Mouse (Mus musculus) hindbrain, embryonic 14.5 days (tissue): ENCODE data around the gene B4galt5. TPM values are rescaled to one million over a fixed set of nuclear protein-coding genes. Genes with fewer than 3 reads are reported as not detected.

Source experiments
- ATAC-seq: fragments of 200-750 bp; cut with Nextera tagmentation; 2 replicates; pipeline ENCODE4 v1.8.0; 2017; ENCODE audit warnings: moderate number of reproducible peaks, mild to moderate bottlenecking, moderate TSS enrichment, moderate library complexity; ENCODE audit not compliant: low FRiP score
- DNase-seq: peaks from one replicate; pipeline ENCODE4 v3.0.0-alpha.2; 2015; ENCODE audit warnings: low spot score
- H3K27ac ChIP-seq: fragments of 300-500 bp; sonication (generic); 2 replicates; pipeline ENCODE4 v1.5.1; 2014; ENCODE audit warnings: mild to moderate bottlenecking, moderate library complexity
- H3K27me3 ChIP-seq: fragments of 300-500 bp; sonication (generic); 2 replicates; pipeline ENCODE4 v1.6.1; 2014; ENCODE audit warnings: mild to moderate bottlenecking, low read length, mixed read lengths; ENCODE audit not compliant: control insufficient read depth, insufficient read depth
- H3K36me3 ChIP-seq: fragments of 300-500 bp; sonication (generic); replicated peaks from 2 replicates; pipeline ENCODE4 v1.6.1; 2014; ENCODE audit not compliant: control insufficient read depth, insufficient read depth
- H3K4me1 ChIP-seq: fragments of 300-500 bp; sonication (generic); replicated peaks from 2 replicates; pipeline ENCODE4 v1.6.1; 2014; ENCODE audit warnings: antibody characterized with exemption, low read length, mixed read lengths; ENCODE audit not compliant: control insufficient read depth, insufficient read depth
- H3K4me2 ChIP-seq: fragments of 300-500 bp; sonication (generic); replicated peaks from 2 replicates; pipeline ENCODE4 v1.6.1; 2014; ENCODE audit warnings: mild to moderate bottlenecking, moderate library complexity
- H3K4me3 ChIP-seq: fragments of 300-500 bp; sonication (generic); replicated peaks from 2 replicates; pipeline ENCODE4 v1.5.1; 2014; ENCODE audit warnings: mild to moderate bottlenecking, low read length
- H3K9ac ChIP-seq: fragments of 300-500 bp; sonication (generic); 2 replicates; pipeline ENCODE4 v1.6.1; 2014
- H3K9me3 ChIP-seq: fragments of 300-500 bp; sonication (generic); 2 replicates; pipeline ENCODE4 v1.6.1; 2016; ENCODE audit warnings: low read length; ENCODE audit not compliant: control insufficient read depth
- WGBS: fragments of 180-500 bp; shearing (Covaris S2); extraction: QIAGEN DNeasy Blood & Tissue Kit; methylation state at CpG from one replicate; pipeline ENCODE4 v1.1.7; 2014; 5-methylcytosine and 5-hydroxymethylcytosine counted together
- polyA plus RNA-seq: library from polyadenylated mRNA; unstranded; fragments of >200 nt; fragmentation: Nextera tagmentation; extraction: Ambion mirVana; gene quantifications from 2 replicates; pipeline ENCODE4 v1.2.1, GENCODE M21; 2014

Gene B4galt5
- polyA plus RNA-seq, 1 experiment from 2014 or later: 24.7 TPM

GRCm38 (mm10) chr2:167268721-167269120, 80.3 kb downstream of the B4galt5 start:
- no peak overlapping the region for H3K4me3 ChIP-seq
- no peak overlapping the region for H3K9ac ChIP-seq
- H3K9me3 ChIP-seq: no peaks in the 10 kb centered on the region
- ATAC-seq (no peak), DNase-seq (no peak)
- H3K4me1 ChIP-seq: no peaks in the 10 kb centered on the region
- H3K4me2 ChIP-seq: no peak overlapping the region
- no peaks in the 10 kb centered on the region for H3K36me3 ChIP-seq
- no peaks in the 10 kb centered on the region for H3K27me3 ChIP-seq
- WGBS: 97% methylated on average over 1 of the region's 1 CpGs
- H3K27ac ChIP-seq: no peak overlapping the region

- ATAC-seq (no peak), DNase-seq (no peak)
- H3K27ac ChIP-seq: no peak overlapping the region
- no peaks in the 10 kb centered on the region for H3K4me1 ChIP-seq
- no peak overlapping the region for H3K4me3 ChIP-seq
- no peaks in the 10 kb centered on the region for H3K36me3 ChIP-seq
- no peaks in the 10 kb centered on the region for H3K9me3 ChIP-seq
- no peak overlapping the region for H3K9ac ChIP-seq
- H3K4me2 ChIP-seq: no peak overlapping the region
- WGBS: 92% methylated on average over 8 of the region's 8 CpGs
- H3K27me3 ChIP-seq: no peaks in the 10 kb centered on the region
Measured at GRCm38 (mm10) chr2:167268411-167268690, 80.6 kb downstream of the B4galt5 start.

- Histone ChIP-seq H3K4me1 (no peaks in the 10 kb centered on the region), H3K27me3 (no peaks in the 10 kb centered on the region), H3K27ac (no peak overlapping the region), H3K36me3 (no peaks in the 10 kb centered on the region), H3K4me3 (no peak overlapping the region), H3K4me2 (no peak overlapping the region), H3K9me3 (no peaks in the 10 kb centered on the region), H3K9ac (no peak overlapping the region)
- ATAC-seq (no peak), DNase-seq (no peak)
- WGBS: 82% methylated on average over 14 of the region's 14 CpGs
Measured at GRCm38 (mm10) chr2:167267531-167268410, 81.2 kb downstream of the B4galt5 start.

- WGBS: 97% methylated on average over 9 of the region's 10 CpGs
- Histone ChIP-seq H3K4me3 (no peak overlapping the region), H3K4me2 (no peak overlapping the region), H3K27ac (no peak overlapping the region), H3K9me3 (no peaks in the 10 kb centered on the region), H3K9ac (no peak overlapping the region), H3K27me3 (no peaks in the 10 kb centered on the region), H3K36me3 (no peaks in the 10 kb centered on the region), H3K4me1 (no peaks in the 10 kb centered on the region)
- DNase-seq (no peak), ATAC-seq (no peak)
Measured at GRCm38 (mm10) chr2:167266231-167266630, 82.8 kb downstream of the B4galt5 start.

GRCm38 (mm10) chr2:167265806-167266205, 83.2 kb downstream of the B4galt5 start:
- no peak for DNase-seq
- H3K27ac ChIP-seq: no peak overlapping the region
- H3K27me3 ChIP-seq: no peaks in the 10 kb centered on the region
- ATAC-seq: no peak
- no peaks in the 10 kb centered on the region for H3K36me3 ChIP-seq
- no peaks in the 10 kb centered on the region for H3K9me3 ChIP-seq
- no peak overlapping the region for H3K4me3 ChIP-seq
- WGBS: 55% methylated on average over 4 of the region's 5 CpGs
- no peak overlapping the region for H3K4me2 ChIP-seq
- H3K9ac ChIP-seq: no peak overlapping the region
- H3K4me1 ChIP-seq: no peaks in the 10 kb centered on the region

- no peak for ATAC-seq
Measured at GRCm38 (mm10) chr2:167265021-167265420, 84.0 kb downstream of the B4galt5 start.

GRCm38 (mm10) chr2:167263931-167264330, 85.1 kb downstream of the B4galt5 start:
- Histone ChIP-seq H3K9me3 (no peaks in the 10 kb centered on the region), H3K36me3 (no peaks in the 10 kb centered on the region), H3K27ac (no peak overlapping the region), H3K4me2 (no peak overlapping the region), H3K4me1 (no peaks in the 10 kb centered on the region), H3K27me3 (no peaks in the 10 kb centered on the region), H3K4me3 (no peak overlapping the region), H3K9ac (no peak overlapping the region)
- no peak for ATAC-seq
- 90% methylated on average over 11 of the region's 11 CpGs for WGBS
- DNase-seq: no peak

More at GRCm38 (mm10) chr2:167265021-167265420, 84.0 kb downstream of the B4galt5 start:
- Histone ChIP-seq H3K9me3 (no peaks in the 10 kb centered on the region), H3K4me2 (no peak overlapping the region), H3K36me3 (no peaks in the 10 kb centered on the region), H3K4me1 (no peaks in the 10 kb centered on the region), H3K27me3 (no peaks in the 10 kb centered on the region), H3K9ac (no peak overlapping the region), H3K4me3 (no peak overlapping the region), H3K27ac (no peak overlapping the region)
- WGBS: 88% methylated on average over 2 of the region's 2 CpGs
- DNase-seq: no peak

GRCm38 (mm10) chr2:167263040-167263810, 85.8 kb downstream of the B4galt5 start:
- H3K4me2 ChIP-seq: no peak overlapping the region
- no peaks in the 10 kb centered on the region for H3K27me3 ChIP-seq
- ATAC-seq (no peak), DNase-seq (no peak)
- no peak overlapping the region for H3K4me3 ChIP-seq
- 92% methylated on average over 8 of the region's 8 CpGs for WGBS
- H3K36me3 ChIP-seq: no peaks in the 10 kb centered on the region
- no peak overlapping the region for H3K9ac ChIP-seq
- no peaks in the 10 kb centered on the region for H3K4me1 ChIP-seq
- no peaks in the 10 kb centered on the region for H3K9me3 ChIP-seq
- no peak overlapping the region for H3K27ac ChIP-seq

GRCm38 (mm10) chr2:167262433-167262832, 86.5 kb downstream of the B4galt5 start:
- no peak for ATAC-seq
- Histone ChIP-seq H3K9ac (no peak overlapping the region), H3K4me3 (no peak overlapping the region), H3K27ac (no peak overlapping the region), H3K4me1 (no peaks in the 10 kb centered on the region), H3K4me2 (no peak overlapping the region), H3K36me3 (no peaks in the 10 kb centered on the region), H3K9me3 (no peaks in the 10 kb centered on the region), H3K27me3 (no peaks in the 10 kb centered on the region)
- DNase-seq: no peak
- 92% methylated on average over 10 of the region's 10 CpGs for WGBS
